Mouse (Mus musculus) liver, adult 2 months (tissue): ENCODE results near the gene Gm7970.
"Not testable (repeated sequence)": the region's sequence is repeated elsewhere in the genome, so short reads cannot be mapped to it uniquely, and the experiment has no call there.

ENCODE experiments used
- CTCF ChIP-seq: fragments of 200-500 bp; IDR thresholded peaks from 2 replicates; pipeline ENCODE4 v1.5.1; 2011; ENCODE audit warnings: low read depth, low read length, control low read depth
- POLR2A ChIP-seq: fragments of 200-500 bp; IDR thresholded peaks from 2 replicates; pipeline ENCODE4 v1.6.1; 2011; ENCODE audit warnings: low read length, control low read depth; ENCODE audit not compliant: insufficient read depth; ENCODE audit errors: extremely low read depth

DNA sequence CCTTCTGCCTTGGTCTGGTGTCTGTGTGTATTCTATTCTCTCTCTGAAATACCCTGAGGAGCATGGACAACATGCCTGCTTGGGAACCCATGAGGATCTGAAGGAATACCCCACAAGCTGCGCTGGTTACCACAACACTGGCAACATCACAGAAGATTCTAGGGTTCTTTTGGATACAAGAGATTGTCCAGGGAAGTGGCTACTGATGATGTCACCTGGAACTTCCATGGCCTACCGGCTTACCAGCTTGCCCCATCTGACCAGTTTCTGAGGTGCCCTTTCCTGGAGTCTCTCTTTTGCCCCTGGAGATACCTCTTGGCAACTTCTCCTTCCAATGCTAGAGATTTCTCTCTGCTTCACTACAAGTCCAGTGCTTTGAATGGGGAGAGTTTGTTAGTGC, at the start of gene Gm7970:
- TF ChIP-seq POLR2A, CTCF: not testable (repeated sequence)
